Mouse (Mus musculus) mesoderm, embryonic 11.5 days (tissue): Measurements from ENCODE around the gene Mrpl39.

Experiments
- DNase-seq: peaks from one replicate; pipeline ENCODE4 v3.0.0-alpha.2; 2012; ENCODE audit warnings: low read depth, low spot score

The Mrpl39 gene

DNA sequence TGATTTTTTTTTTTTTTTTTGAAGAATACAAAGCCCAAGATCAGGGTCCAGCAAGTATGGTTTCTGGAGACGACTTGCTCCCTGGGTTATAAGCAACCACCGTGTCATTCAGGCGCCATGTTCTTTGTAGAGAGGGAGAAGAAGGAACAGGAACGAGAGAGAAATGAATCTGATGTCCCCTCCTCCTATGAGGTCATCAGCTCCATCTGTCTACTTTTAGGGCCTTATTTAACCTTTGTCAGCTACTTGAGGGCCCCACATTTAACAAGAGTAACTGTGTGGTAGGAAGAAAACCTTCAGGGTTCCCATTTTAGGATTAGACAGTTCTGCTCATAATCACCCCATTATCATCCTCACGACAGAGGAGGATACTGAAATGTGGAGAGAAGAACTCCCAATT is 34.5 kb downstream of the Mrpl39 start:
- DNase-seq = no peak

GRCm38 (mm10) chr16:84698708-84699107 is 36.8 kb downstream of the Mrpl39 start:
- DNase-seq = no peak

DNA sequence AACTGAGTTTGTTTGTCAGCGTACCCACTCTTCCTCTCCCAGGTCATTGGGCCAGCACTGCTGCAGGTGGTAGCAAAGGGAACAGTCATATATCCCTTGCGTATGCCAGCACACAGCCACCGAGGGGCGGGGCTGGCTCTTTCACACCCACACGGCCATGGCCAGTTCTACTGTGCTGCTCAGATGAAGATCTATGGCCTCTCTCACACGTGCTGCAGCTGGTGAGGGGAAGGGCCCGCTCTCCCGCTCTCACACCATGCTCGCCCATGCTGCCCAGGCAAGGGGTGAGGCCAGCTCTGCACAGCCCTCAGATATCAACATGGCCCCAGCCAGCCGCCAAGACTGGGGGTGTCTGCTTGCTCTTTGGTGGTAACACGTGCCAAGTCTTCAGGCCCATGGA is 39.4 kb downstream of the Mrpl39 start:
- DNase-seq = no peak

GRCm38 (mm10) chr16:84681991-84682390 is 53.6 kb downstream of the Mrpl39 start:
- no peak for DNase-seq

- no peak for DNase-seq
Measured at GRCm38 (mm10) chr16:84680760-84681159, 54.8 kb downstream of the Mrpl39 start.

- DNase-seq = no peak
Measured at GRCm38 (mm10) chr16:84677292-84677691, 58.2 kb downstream of the Mrpl39 start.
